Mouse (Mus musculus): ENCODE data around the gene Bub3. TPM values are rescaled to one million over a fixed set of nuclear protein-coding genes. Genes with fewer than 3 reads are reported as not detected.

Bub3 gene
- total and polyA plus RNA-seq, 3 experiments = 168 to 321 (median 212) TPM

DNA sequence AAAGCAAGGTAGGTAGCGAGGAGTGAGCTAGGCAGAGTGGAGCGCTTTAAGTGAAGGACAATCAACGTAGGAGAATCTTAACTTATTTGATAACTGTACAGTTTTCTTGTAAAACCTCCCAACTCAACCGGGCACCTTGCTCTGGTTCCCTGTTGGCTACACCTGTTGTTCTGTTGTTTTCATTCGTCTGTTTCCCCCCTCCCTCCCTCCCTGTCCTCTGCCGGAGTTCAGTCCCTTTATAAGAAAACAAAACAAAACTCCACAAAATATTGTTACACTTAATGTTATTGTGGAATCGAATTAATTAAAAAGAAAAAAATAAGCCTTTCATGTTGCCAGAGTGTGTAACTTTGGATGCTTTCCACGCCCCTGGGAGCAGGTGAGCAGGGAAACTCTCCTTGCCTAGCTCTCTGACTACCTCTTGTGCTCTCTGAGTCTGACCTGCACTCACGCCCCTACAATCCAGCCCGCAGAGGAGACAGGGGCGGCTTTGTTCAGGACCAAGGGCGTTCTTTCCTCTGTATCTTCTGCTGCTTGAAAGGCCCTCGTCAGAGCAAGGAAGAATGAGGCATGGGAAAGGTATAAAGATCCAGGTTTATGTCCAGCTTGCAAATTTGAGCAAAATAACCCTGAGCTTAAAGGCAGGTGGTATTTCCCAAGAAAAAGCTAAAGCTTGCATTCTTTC, 14.2 kb upstream of the Bub3 start:
- H3K4me3 ChIP-seq (ENCODE audit: control insufficient read depth in 1 of 2, insufficient read depth in 1 of 2, low read depth in 2 of 2, low read length in 2 of 2) = no peak overlapping the region
- no peaks in the 10 kb centered on the region for H3K79me2 ChIP-seq (ENCODE audit: control insufficient read depth, insufficient read depth, low read length, poor library complexity)
- TF ChIP-seq CTCF (IDR thresholded peaks at IDR 0.05 in 2 of 3, conservative IDR thresholded peaks at IDR 0.05 in 1 of 3; ENCODE audit: control insufficient read depth in 1 of 3, insufficient read depth in 1 of 3, low read depth in 2 of 3, low read length in 3 of 3, poor library complexity in 1 of 3, severe bottlenecking in 1 of 3) (no peak), MAFK (IDR thresholded peaks at IDR 0.05; ENCODE audit: borderline replicate concordance, low read depth, low read length) (no peak), CHD2 (IDR thresholded peaks at IDR 0.05; ENCODE audit: low read length) (no peak), RAD21 (IDR thresholded peaks at IDR 0.05; ENCODE audit: low read depth, low read length) (no peak), USF1 (IDR thresholded peaks at IDR 0.05; ENCODE audit: low read depth, low read length) (no peak), POLR2A (IDR thresholded peaks at IDR 0.05; ENCODE audit: control insufficient read depth in 1 of 2, insufficient read depth in 1 of 2, low read depth in 1 of 2, low read length in 2 of 2, poor library complexity in 1 of 2) (no peak), TCF12 (IDR thresholded peaks at IDR 0.05; ENCODE audit: low read depth, low read length) (no peak), E2F4 (IDR thresholded peaks at IDR 0.05; ENCODE audit: borderline replicate concordance, low read depth, low read length) (no peak), UBTF (IDR thresholded peaks at IDR 0.05; ENCODE audit: borderline replicate concordance, insufficient read depth, low read depth, low read length) (no peak), MEF2A (IDR thresholded peaks at IDR 0.05; ENCODE audit: extremely low read depth, insufficient replicate concordance, low read depth, low read length, poor library complexity, severe bottlenecking) (no peak), TBP (IDR thresholded peaks at IDR 0.05; ENCODE audit: low read depth, low read length) (no peak), MYC (IDR thresholded peaks at IDR 0.05; ENCODE audit: low read depth, low read length) (no peak), TAL1 (IDR thresholded peaks at IDR 0.05; ENCODE audit: low read length) (no peak), MAZ (IDR thresholded peaks at IDR 0.05; ENCODE audit: low read depth, low read length) (no peak), POLR2AphosphoS2 (IDR thresholded peaks at IDR 0.05; ENCODE audit: low read length) (no peak), NELFE (IDR thresholded peaks at IDR 0.05; ENCODE audit: low read depth, low read length) (no peak)
- no peaks in the 10 kb centered on the region for H3K4me1 ChIP-seq (ENCODE audit: control insufficient read depth in 1 of 2, insufficient read depth in 2 of 2, low read length in 2 of 2)
- DNase-seq (ENCODE audit: low read depth, low spot score) = no peak
- H3K9me3 ChIP-seq (replicated peaks; ENCODE audit: insufficient read depth, low read length) = no peaks in the 10 kb centered on the region
- H3K27me3 ChIP-seq (ENCODE audit: control insufficient read depth in 1 of 2, insufficient read depth in 2 of 2, low read length in 2 of 2) = no peaks in the 10 kb centered on the region
- no peak overlapping the region for H3K9ac ChIP-seq (ENCODE audit: control insufficient read depth, low read depth, low read length, poor library complexity, severe bottlenecking)
- no peaks in the 10 kb centered on the region for H3K36me3 ChIP-seq (ENCODE audit: control insufficient read depth in 1 of 2, insufficient read depth in 2 of 2, low read length in 2 of 2)
- no peak overlapping the region for H3K27ac ChIP-seq (ENCODE audit: control insufficient read depth, low read depth, low read length)

DNA sequence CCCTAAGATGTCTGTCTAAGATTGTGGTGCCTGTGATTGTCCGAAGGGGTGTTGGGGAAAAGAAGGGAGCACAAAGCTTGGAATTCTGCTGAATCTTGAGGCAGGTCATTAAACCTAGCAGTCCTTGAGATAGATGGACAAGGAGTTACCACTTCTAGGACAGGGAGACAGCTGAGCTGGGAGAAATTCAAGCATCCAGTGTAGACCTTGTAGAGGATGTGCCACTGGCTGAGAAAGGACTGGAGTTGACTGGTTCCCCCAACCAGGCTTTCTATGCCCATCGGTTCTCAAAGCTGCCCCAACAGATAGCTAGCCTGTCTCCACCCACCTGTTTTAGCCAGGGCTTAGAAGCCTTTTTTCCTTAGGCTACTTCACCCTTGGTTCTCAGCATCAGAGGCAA, 13.6 kb upstream of the Bub3 start:
- H3K4me3 ChIP-seq (ENCODE audit: control insufficient read depth in 1 of 2, insufficient read depth in 1 of 2, low read depth in 2 of 2, low read length in 2 of 2) = no peak overlapping the region
- no peaks in the 10 kb centered on the region for H3K79me2 ChIP-seq (ENCODE audit: control insufficient read depth, insufficient read depth, low read length, poor library complexity)
- no peak for TF ChIP-seq ZKSCAN1 (IDR thresholded peaks at IDR 0.05; ENCODE audit: low read depth, low read length)
- TF ChIP-seq USF2 (IDR thresholded peaks at IDR 0.05; ENCODE audit: borderline replicate concordance in 1 of 2, insufficient read depth in 1 of 2, low read depth in 1 of 2, low read length in 2 of 2) = no peak
- TF ChIP-seq RCOR1 (IDR thresholded peaks at IDR 0.05; ENCODE audit: low read depth, low read length) = no peak
- TF ChIP-seq UBTF (IDR thresholded peaks at IDR 0.05; ENCODE audit: borderline replicate concordance, insufficient read depth, low read depth, low read length) = no peak
- TF ChIP-seq SMC3 (IDR thresholded peaks at IDR 0.05; ENCODE audit: low read depth, low read length) = no peak
- no peak for TF ChIP-seq TAL1 (IDR thresholded peaks at IDR 0.05; ENCODE audit: low read length)
- TF ChIP-seq GABPA (IDR thresholded peaks at IDR 0.05; ENCODE audit: low read depth, low read length) = no peak
- TF ChIP-seq MYC (IDR thresholded peaks at IDR 0.05; ENCODE audit: low read depth, low read length) = no peak
- no peak for TF ChIP-seq TCF12 (IDR thresholded peaks at IDR 0.05; ENCODE audit: low read depth, low read length)
- no peak for TF ChIP-seq EP300 (IDR thresholded peaks at IDR 0.05; ENCODE audit: low read depth in 1 of 2, low read length in 2 of 2)
- no peak for TF ChIP-seq BHLHE40 (IDR thresholded peaks at IDR 0.05; ENCODE audit: borderline replicate concordance, low read depth, low read length)
- no peak for TF ChIP-seq MEF2A (IDR thresholded peaks at IDR 0.05; ENCODE audit: extremely low read depth, insufficient replicate concordance, low read depth, low read length, poor library complexity, severe bottlenecking)
- no peak for TF ChIP-seq ELF1 (IDR thresholded peaks at IDR 0.05; ENCODE audit: low read depth, low read length)
- no peak for TF ChIP-seq ZC3H11A (IDR thresholded peaks at IDR 0.05; ENCODE audit: low read depth, low read length)
- TF ChIP-seq CHD2 (IDR thresholded peaks at IDR 0.05; ENCODE audit: low read length) = no peak
- TF ChIP-seq USF1 (IDR thresholded peaks at IDR 0.05; ENCODE audit: low read depth, low read length) = no peak
- no peak for TF ChIP-seq HCFC1 (IDR thresholded peaks at IDR 0.05; ENCODE audit: low read depth, low read length)
- no peak for TF ChIP-seq MAFK (IDR thresholded peaks at IDR 0.05; ENCODE audit: borderline replicate concordance, low read depth, low read length)
- TF ChIP-seq CTCF (IDR thresholded peaks at IDR 0.05 in 2 of 3, conservative IDR thresholded peaks at IDR 0.05 in 1 of 3; ENCODE audit: control insufficient read depth in 1 of 3, insufficient read depth in 1 of 3, low read depth in 2 of 3, low read length in 3 of 3, poor library complexity in 1 of 3, severe bottlenecking in 1 of 3) = no peak
- no peak for TF ChIP-seq CHD1 (IDR thresholded peaks at IDR 0.05; ENCODE audit: low read depth, low read length)
- no peaks in the 10 kb centered on the region for H3K9me3 ChIP-seq (replicated peaks; ENCODE audit: insufficient read depth, low read length)
- H3K36me3 ChIP-seq (ENCODE audit: control insufficient read depth in 1 of 2, insufficient read depth in 2 of 2, low read length in 2 of 2) = no peaks in the 10 kb centered on the region
- no peak overlapping the region for H3K27ac ChIP-seq (ENCODE audit: control insufficient read depth, low read depth, low read length)
- H3K27me3 ChIP-seq (ENCODE audit: control insufficient read depth in 1 of 2, insufficient read depth in 2 of 2, low read length in 2 of 2) = no peaks in the 10 kb centered on the region
- H3K9ac ChIP-seq (ENCODE audit: control insufficient read depth, low read depth, low read length, poor library complexity, severe bottlenecking) = no peak overlapping the region
- no peak for DNase-seq (ENCODE audit: low read depth, low spot score)
- H3K4me1 ChIP-seq (ENCODE audit: control insufficient read depth in 1 of 2, insufficient read depth in 2 of 2, low read length in 2 of 2) = no peaks in the 10 kb centered on the region
